Mouse (Mus musculus) stomach, postnatal 0 days (tissue): ENCODE measurements at regions not wholly inside any gene's neighbourhood (a gene's known extent, or its start where the extent isn't known, plus 50 kb on each side); places are given as distances from the start of the nearest gene placed in this dataset.

Experiments
- CTCF ChIP-seq: IDR thresholded peaks from 2 replicates; pipeline ENCODE4 v1.5.1; 2016; ENCODE audit warnings: antibody characterized with exemption, low read depth, mild to moderate bottlenecking, moderate library complexity
- EP300 ChIP-seq: optimal IDR thresholded peaks from 2 replicates; pipeline ENCODE3; 2016; ENCODE audit warnings: antibody characterized with exemption

DNA sequence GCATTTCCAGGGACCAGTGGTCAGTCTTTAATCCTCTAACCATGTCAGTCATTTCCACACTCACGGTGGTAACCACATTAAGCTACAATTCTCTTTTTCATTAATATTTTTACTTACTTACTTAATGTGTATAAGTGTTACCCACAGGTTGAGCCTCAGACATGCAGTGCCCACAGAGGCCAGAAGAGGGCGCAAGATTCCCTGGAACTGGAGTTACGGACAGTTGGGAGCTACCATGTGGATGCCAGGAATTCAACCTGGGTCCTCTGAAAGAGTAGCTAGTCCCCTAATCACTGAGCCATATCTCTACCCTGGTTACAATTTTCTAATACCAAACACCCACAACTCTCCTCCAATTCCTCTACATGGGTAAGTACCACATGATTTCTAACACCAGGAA lies 420.5 kb downstream of the Lrig3 start:
- TF ChIP-seq CTCF (peak; percentile 53), EP300 (no peak)
